19 mouse cellular contexts compared by ENCODE assay signal in genomic region chr9:58520816-58521581, GRCm38 (mm10). TPM values are rescaled to one million over a fixed set of nuclear protein-coding genes. Genes with fewer than 3 reads are reported as not detected.
DNase-seq lines count a peak whose midpoint lies in the region; ATAC-seq and TF ChIP-seq lines count a peak whose summit lies in the region.
"Had no signal": no experiment of that assay in that cellular context is flagged by ENCODE, and none has a peak within 500 bp of the region (broad histone marks: within the 10 kb centered on the region; RNA-seq: fewer than 3 reads in every experiment).

No protein-coding gene starts in this region.

- peaks cover 4% of the 10 kb centered on the region; the same call in 1 of the 2 replicates for H3K4me1 ChIP-seq in hindbrain, postnatal 0 days (ENCODE audit: insufficient read depth, low read length)
- peaks cover 18% of the 10 kb centered on the region for H3K4me1 ChIP-seq in hindbrain, embryonic 13.5 days (replicated peaks)
- H3K4me1 ChIP-seq in heart, embryonic 13.5 days: peaks cover 27% of the 10 kb centered on the region
- H3K4me1 ChIP-seq in thymus, adult 2 months (replicated peaks; ENCODE audit: control insufficient read depth, insufficient read depth, low read length): peaks cover 12% of the 10 kb centered on the region
- H3K4me1 ChIP-seq in intestine, postnatal 0 days (replicated peaks; ENCODE audit: control insufficient read depth, insufficient read depth, low read length): no peaks in the 10 kb centered on the region
- H3K4me1 ChIP-seq: lung, embryonic 15.5 days had no signal

- 0 out of 2 replicates have a peak, but pooled peaks have one; percentile 24 for ATAC-seq in hindbrain, postnatal 0 days
- no peak for ATAC-seq in hindbrain, embryonic 13.5 days (ENCODE audit: low FRiP score)
- no peak for ATAC-seq in heart, embryonic 13.5 days (ENCODE audit: extremely low read depth, insufficient number of reproducible peaks, low FRiP score, low TSS enrichment)
- ATAC-seq in intestine, postnatal 0 days: no peak

- no peak for TF ChIP-seq CTCF in hindbrain, postnatal 0 days (IDR thresholded peaks at IDR 0.05; ENCODE audit: low read depth)
- TF ChIP-seq CTCF in thymus, adult 2 months (IDR thresholded peaks at IDR 0.05; ENCODE audit: borderline replicate concordance, control insufficient read depth, extremely low read depth, insufficient read depth, low read length, poor library complexity): no peak
- TF ChIP-seq CTCF in intestine, postnatal 0 days (IDR thresholded peaks at IDR 0.05; ENCODE audit: low read depth): no peak

- no peaks in the 10 kb centered on the region for H3K27me3 ChIP-seq in hindbrain, postnatal 0 days (ENCODE audit: insufficient read depth, low read length)
- H3K27me3 ChIP-seq in hindbrain, embryonic 13.5 days: no peaks in the 10 kb centered on the region
- H3K27me3 ChIP-seq in heart, embryonic 13.5 days (replicated peaks): no peaks in the 10 kb centered on the region
- no peaks in the 10 kb centered on the region for H3K27me3 ChIP-seq in thymus, adult 2 months (ENCODE audit: control insufficient read depth, insufficient read depth, low read length)
- H3K27me3 ChIP-seq in intestine, postnatal 0 days (replicated peaks; ENCODE audit: control insufficient read depth, insufficient read depth, low read length): no peaks in the 10 kb centered on the region
- H3K27me3 ChIP-seq: embryonic facial prominence, embryonic 13.5 days; lung, embryonic 15.5 days had no signal

- H3K4me3 ChIP-seq in hindbrain, postnatal 0 days (ENCODE audit: low read length): no peak overlapping the region
- no peak overlapping the region for H3K4me3 ChIP-seq in hindbrain, embryonic 13.5 days
- H3K4me3 ChIP-seq in heart, embryonic 13.5 days: no peak overlapping the region
- no peak overlapping the region for H3K4me3 ChIP-seq in thymus, adult 2 months (ENCODE audit: control insufficient read depth, insufficient read depth, low read length)
- H3K4me3 ChIP-seq in intestine, postnatal 0 days (ENCODE audit: low read depth, low read length): no peak overlapping the region
- H3K4me3 ChIP-seq: embryonic facial prominence, embryonic 13.5 days; forebrain, embryonic 10.5 days; lung, embryonic 15.5 days had no signal

- WGBS in hindbrain, postnatal 0 days: 66% methylated on average over 5 of the region's 5 CpGs
- 82% methylated on average over 5 of the region's 5 CpGs for WGBS in hindbrain, embryonic 13.5 days
- 62% methylated on average over 5 of the region's 5 CpGs for WGBS in heart, embryonic 13.5 days
- 90% methylated on average over 5 of the region's 5 CpGs for WGBS in thymus, adult 2 months
- 73% methylated on average over 5 of the region's 5 CpGs for WGBS in intestine, postnatal 0 days

- H3K4me2 ChIP-seq in hindbrain, postnatal 0 days (ENCODE audit: low read depth, low read length): no peak overlapping the region
- no peak overlapping the region for H3K4me2 ChIP-seq in hindbrain, embryonic 13.5 days
- no peak overlapping the region for H3K4me2 ChIP-seq in heart, embryonic 13.5 days
- H3K4me2 ChIP-seq in intestine, postnatal 0 days (replicated peaks; ENCODE audit: low read depth): no peak overlapping the region
- H3K4me2 ChIP-seq: embryonic facial prominence, embryonic 13.5 days; hindbrain, embryonic 14.5 days; liver, embryonic 11.5 days; lung, embryonic 15.5 days had no signal

- peak; percentile 57 for DNase-seq in hindbrain, postnatal 0 days (ENCODE audit: low spot score)
- DNase-seq in adipocyte (ENCODE audit: low spot score): peak; percentile 45
- peak; percentile 83 for DNase-seq in cerebellum, adult 11-12 months
- DNase-seq in thymus, postnatal 10 days (ENCODE audit: low spot score in 2 of 2): no peak
- DNase-seq in thymus, adult 2 months: no peak
- DNase-seq: gastrocnemius, postnatal 14 days; kidney, adult 9 months; thymus, postnatal 25 days had no signal

- no peaks in the 10 kb centered on the region for H3K9me3 ChIP-seq in hindbrain, postnatal 0 days (ENCODE audit: low read length)
- H3K9me3 ChIP-seq in hindbrain, embryonic 13.5 days: no peaks in the 10 kb centered on the region
- no peaks in the 10 kb centered on the region for H3K9me3 ChIP-seq in heart, embryonic 13.5 days
- H3K9me3 ChIP-seq in intestine, postnatal 0 days (ENCODE audit: control insufficient read depth): no peaks in the 10 kb centered on the region
- H3K9me3 ChIP-seq: embryonic facial prominence, embryonic 13.5 days; forebrain, embryonic 10.5 days; lung, embryonic 15.5 days had no signal

- H3K36me3 ChIP-seq in hindbrain, postnatal 0 days (ENCODE audit: insufficient read depth, low read length): 0 out of 2 replicates have a peak, but pooled peaks cover 5% of the 10 kb centered on the region
- H3K36me3 ChIP-seq in hindbrain, embryonic 13.5 days: peaks cover 20% of the 10 kb centered on the region
- peaks cover 21% of the 10 kb centered on the region for H3K36me3 ChIP-seq in heart, embryonic 13.5 days
- H3K36me3 ChIP-seq in thymus, adult 2 months (ENCODE audit: control insufficient read depth, insufficient read depth, low read length): no peaks in the 10 kb centered on the region
- H3K36me3 ChIP-seq in intestine, postnatal 0 days (ENCODE audit: control insufficient read depth, insufficient read depth): no peaks in the 10 kb centered on the region

- no peak for TF ChIP-seq POLR2A in thymus, adult 2 months (IDR thresholded peaks at IDR 0.05; ENCODE audit: control insufficient read depth, extremely low read depth, insufficient read depth, low read length, poor library complexity)

- no peak overlapping the region for H3K27ac ChIP-seq in hindbrain, postnatal 0 days
- H3K27ac ChIP-seq in hindbrain, embryonic 13.5 days: no peak overlapping the region
- peak overlapping the region; percentile 69 for H3K27ac ChIP-seq in heart, embryonic 13.5 days (replicated peaks)
- no peak overlapping the region for H3K27ac ChIP-seq in thymus, adult 2 months (ENCODE audit: control insufficient read depth, insufficient read depth, low read length)
- H3K27ac ChIP-seq in intestine, postnatal 0 days (ENCODE audit: low read depth, low read length): no peak overlapping the region
- H3K27ac ChIP-seq: embryonic facial prominence, embryonic 13.5 days; forebrain, embryonic 10.5 days; hindbrain, embryonic 14.5 days; lung, embryonic 15.5 days had no signal

- H3K9ac ChIP-seq in hindbrain, postnatal 0 days (replicated peaks; ENCODE audit: low read length): no peak overlapping the region
- H3K9ac ChIP-seq in hindbrain, embryonic 13.5 days: no peak overlapping the region
- no peak overlapping the region for H3K9ac ChIP-seq in heart, embryonic 13.5 days
- no peak overlapping the region for H3K9ac ChIP-seq in intestine, postnatal 0 days (ENCODE audit: low read depth, low read length)
- H3K9ac ChIP-seq: embryonic facial prominence, embryonic 13.5 days; hindbrain, embryonic 14.5 days; lung, embryonic 15.5 days had no signal

RNA-seq across cellular contexts. Expression of gene Insyn1, which starts 32.6 kb away (rescaled TPM):
- total RNA-seq in hindbrain, postnatal 0 days (2014; rRNA removed): 106 and 127 TPM in 2 replicates
- 7.4 and 8.7 TPM in 2 replicates for polyA plus RNA-seq in hindbrain, postnatal 0 days (2015; fragmentation: Nextera tagmentation; extraction: Ambion mirVana)
- polyA plus RNA-seq in hindbrain, embryonic 13.5 days (2015; fragmentation: Nextera tagmentation; extraction: Ambion mirVana): 5.0 and 6.8 TPM in 2 replicates
- polyA plus RNA-seq in heart, embryonic 13.5 days (2015; fragmentation: Nextera tagmentation; extraction: Ambion mirVana): 0.74 and 1.1 TPM in 2 replicates
- polyA plus RNA-seq in thymus, adult 2 months (2012; rRNA removed): 3.2 and 4.9 TPM in 2 replicates
- 0.25 and 0.37 TPM in 2 replicates for polyA plus RNA-seq in intestine, postnatal 0 days (2015; fragmentation: Nextera tagmentation; extraction: Ambion mirVana)
- total RNA-seq: common myeloid progenitor, adult 5-6 weeks; megakaryocyte, adult 5-6 weeks; MEL had no signal

RNA-seq across cellular contexts. Expression of gene Cd276, which starts 34.2 kb away (rescaled TPM):
- 23.1 and 27.2 TPM in 2 replicates for total RNA-seq in hindbrain, postnatal 0 days (2014; rRNA removed)
- 16.5 and 16.7 TPM in 2 replicates for polyA plus RNA-seq in hindbrain, postnatal 0 days (2015; fragmentation: Nextera tagmentation; extraction: Ambion mirVana)
- 34.1 and 34.4 TPM in 2 replicates for polyA plus RNA-seq in hindbrain, embryonic 13.5 days (2015; fragmentation: Nextera tagmentation; extraction: Ambion mirVana)
- polyA plus RNA-seq in heart, embryonic 13.5 days (2015; fragmentation: Nextera tagmentation; extraction: Ambion mirVana): 32.1 and 34.1 TPM in 2 replicates
- 2.3 and 2.5 TPM in 2 replicates for polyA plus RNA-seq in thymus, adult 2 months (2012; rRNA removed)
- polyA plus RNA-seq in intestine, postnatal 0 days (2015; fragmentation: Nextera tagmentation; extraction: Ambion mirVana): 5.6 and 6.2 TPM in 2 replicates

Comparison
In these comparisons a context has a peak if more than half of its experiments do, and no peak if none do; other contexts are left out.
1. DNase-seq: peak in hindbrain, postnatal 0 days (single experiment), adipocyte (single experiment) and cerebellum, adult 11-12 months (single experiment); none in thymus, postnatal 10 days (0 of 2) and thymus, adult 2 months (single experiment).